Mouse (Mus musculus) myocyte (in vitro differentiated cells): ENCODE results near the gene Tll2.

Experiments used
- MAX ChIP-seq: IDR thresholded peaks from one replicate; pipeline ENCODE4 v1.6.1; 2011; ENCODE audit warnings: low read depth, mild to moderate bottlenecking, control low read depth
- POLR2A ChIP-seq: IDR thresholded peaks from one replicate; pipeline ENCODE4 v1.6.1; 2011; ENCODE audit warnings: low read depth, mild to moderate bottlenecking, control low read depth, moderate library complexity; ENCODE audit not compliant: insufficient read length

- TF ChIP-seq POLR2A, result no peak
- TF ChIP-seq MAX, result no peak
Observed at GRCm38 (mm10) chr19:41071500-41071899, 135.1 kb downstream of the Tll2 start.
